Mouse (Mus musculus) heart, postnatal 0 days (tissue): Measurements from ENCODE around the gene Zfp553.

ENCODE experiments used
- CTCF ChIP-seq: IDR thresholded peaks from 2 replicates; pipeline ENCODE4 v1.5.1; 2016; ENCODE audit warnings: antibody characterized with exemption, control low read depth, low read depth
- EP300 ChIP-seq: IDR thresholded peaks from 2 replicates; pipeline ENCODE4 v1.6.1; 2016; ENCODE audit warnings: antibody characterized with exemption, low read depth

DNA sequence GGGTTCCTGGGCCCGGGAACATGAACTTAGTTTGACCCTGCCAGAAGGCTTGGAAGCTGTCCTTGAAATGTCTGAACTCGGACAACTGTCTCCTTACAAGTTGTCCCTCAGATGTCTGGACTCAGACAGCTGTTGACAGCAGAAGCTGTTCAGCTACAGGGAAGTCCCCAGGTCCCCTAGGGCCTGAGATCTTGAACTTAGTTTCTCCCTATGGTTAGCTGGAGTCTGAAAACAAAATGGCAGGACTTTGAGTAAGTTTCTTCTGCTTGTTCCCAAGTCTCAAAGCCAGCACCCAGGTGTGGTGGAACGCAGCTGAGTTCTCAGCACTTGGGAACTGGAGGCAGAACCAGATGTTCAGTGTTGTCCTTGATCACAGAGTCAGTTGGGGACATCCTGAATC lies 47.2 kb downstream of the Zfp553 start:
- no peak for TF ChIP-seq CTCF
- TF ChIP-seq EP300: no peak
